7 mouse cellular contexts compared by ENCODE assay signal in the genomic region with DNA sequence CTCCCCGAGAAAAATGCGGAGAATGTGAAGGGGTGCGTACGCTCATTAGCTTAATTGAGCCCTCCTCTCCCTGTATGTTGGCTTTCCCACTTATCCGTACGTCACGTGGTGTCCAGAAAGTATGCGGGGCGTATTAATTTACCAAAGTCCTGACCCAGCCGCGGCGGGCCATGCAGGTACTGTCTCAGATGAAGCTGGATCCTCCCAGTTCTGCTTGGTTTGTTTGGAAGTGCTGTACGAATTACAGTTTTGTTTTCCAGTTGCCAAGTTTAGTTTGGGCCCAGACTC. TPM values are rescaled to one million over a fixed set of nuclear protein-coding genes. Genes with fewer than 3 reads are reported as not detected.
DNase-seq lines count a peak whose midpoint lies in the region; ATAC-seq lines count a peak whose summit lies in the region.

No protein-coding gene starts in this region.

- H3K9ac ChIP-seq in limb, embryonic 12.5 days (replicated peaks) = no peak overlapping the region
- H3K9ac ChIP-seq in forebrain, embryonic 13.5 days = peak overlapping the region; percentile 43; the same call in 1 of the 2 replicates
- no peak overlapping the region for H3K9ac ChIP-seq in liver, embryonic 11.5 days (ENCODE audit: low read depth, low read length)
- H3K9ac ChIP-seq in stomach, embryonic 14.5 days (replicated peaks; ENCODE audit: low read depth, low read length) = no peak overlapping the region

- H3K36me3 ChIP-seq in limb, embryonic 12.5 days = peaks cover 18% of the 10 kb centered on the region
- H3K36me3 ChIP-seq in limb, embryonic 10.5 days = peaks cover 20% of the 10 kb centered on the region
- peaks cover 19% of the 10 kb centered on the region for H3K36me3 ChIP-seq in forebrain, embryonic 13.5 days (ENCODE audit: poor library complexity, severe bottlenecking)
- peaks cover 2% of the 10 kb centered on the region; the same call in 1 of the 2 replicates for H3K36me3 ChIP-seq in liver, embryonic 11.5 days (ENCODE audit: control insufficient read depth, insufficient read depth, low read length)
- peaks cover 9% of the 10 kb centered on the region for H3K36me3 ChIP-seq in stomach, embryonic 14.5 days (ENCODE audit: control insufficient read depth, insufficient read depth, low read length)

- peaks cover 50% of the 10 kb centered on the region for H3K4me1 ChIP-seq in limb, embryonic 12.5 days (replicated peaks)
- peaks cover 53% of the 10 kb centered on the region for H3K4me1 ChIP-seq in limb, embryonic 10.5 days
- H3K4me1 ChIP-seq in forebrain, embryonic 13.5 days = peaks cover 58% of the 10 kb centered on the region
- H3K4me1 ChIP-seq in liver, embryonic 11.5 days (replicated peaks; ENCODE audit: control insufficient read depth, insufficient read depth, low read length) = peaks cover 49% of the 10 kb centered on the region
- peaks cover 40% of the 10 kb centered on the region; the same call in 1 of the 2 replicates for H3K4me1 ChIP-seq in stomach, embryonic 14.5 days (ENCODE audit: control insufficient read depth, insufficient read depth, low read length)

- H3K4me3 ChIP-seq in limb, embryonic 12.5 days (replicated peaks) = no peak overlapping the region
- H3K4me3 ChIP-seq in limb, embryonic 10.5 days = no peak overlapping the region
- no peak overlapping the region for H3K4me3 ChIP-seq in forebrain, embryonic 13.5 days
- H3K4me3 ChIP-seq in liver, embryonic 11.5 days (ENCODE audit: low read depth, low read length) = no peak overlapping the region
- no peak overlapping the region for H3K4me3 ChIP-seq in stomach, embryonic 14.5 days (ENCODE audit: low read depth, low read length)

- no peaks in the 10 kb centered on the region for H3K27me3 ChIP-seq in limb, embryonic 12.5 days
- H3K27me3 ChIP-seq in limb, embryonic 10.5 days (ENCODE audit: low read depth, poor library complexity, severe bottlenecking) = no peaks in the 10 kb centered on the region
- H3K27me3 ChIP-seq in forebrain, embryonic 13.5 days = no peaks in the 10 kb centered on the region
- H3K27me3 ChIP-seq in liver, embryonic 11.5 days (replicated peaks; ENCODE audit: control insufficient read depth, insufficient read depth, low read length) = peaks cover 3% of the 10 kb centered on the region; the same call in 1 of the 2 replicates
- H3K27me3 ChIP-seq in stomach, embryonic 14.5 days (ENCODE audit: control insufficient read depth, insufficient read depth, low read length) = no peaks in the 10 kb centered on the region

- 60% methylated on average over 13 of the region's 13 CpGs for WGBS in limb, embryonic 12.5 days
- WGBS in limb, embryonic 10.5 days = 47% methylated on average over 13 of the region's 13 CpGs
- WGBS in forebrain, embryonic 13.5 days = 26% methylated on average over 13 of the region's 13 CpGs
- whole genome bisulfite sequencing in liver, embryonic 11.5 days = 62% methylated on average over 13 of the region's 13 CpGs
- WGBS in stomach, embryonic 14.5 days = 41% methylated on average over 13 of the region's 13 CpGs

- 0 out of 2 replicates have a peak overlapping the region, but pooled peaks have one; percentile 4 for H3K4me2 ChIP-seq in limb, embryonic 12.5 days
- H3K4me2 ChIP-seq in forebrain, embryonic 13.5 days = peak overlapping the region; percentile 34
- H3K4me2 ChIP-seq in liver, embryonic 11.5 days = peak overlapping the region; percentile 52
- no peak overlapping the region for H3K4me2 ChIP-seq in stomach, embryonic 14.5 days (replicated peaks; ENCODE audit: low read depth, low read length)

- no peaks in the 10 kb centered on the region for H3K9me3 ChIP-seq in limb, embryonic 12.5 days
- no peaks in the 10 kb centered on the region for H3K9me3 ChIP-seq in limb, embryonic 10.5 days (replicated peaks)
- H3K9me3 ChIP-seq in forebrain, embryonic 13.5 days (replicated peaks) = no peaks in the 10 kb centered on the region
- H3K9me3 ChIP-seq in liver, embryonic 11.5 days (ENCODE audit: control insufficient read depth, low read length) = no peaks in the 10 kb centered on the region
- H3K9me3 ChIP-seq in stomach, embryonic 14.5 days (ENCODE audit: control insufficient read depth, low read depth, low read length) = no peaks in the 10 kb centered on the region

- no peak for ATAC-seq in limb, embryonic 12.5 days (ENCODE audit: insufficient number of reproducible peaks, insufficient read depth, low FRiP score, low TSS enrichment, low read depth)
- ATAC-seq in forebrain, embryonic 13.5 days = no peak
- no peak for ATAC-seq in liver, embryonic 11.5 days (replicated peaks; ENCODE audit: low FRiP score)
- ATAC-seq in stomach, embryonic 14.5 days (ENCODE audit: insufficient number of reproducible peaks, insufficient read depth, low FRiP score, low read depth) = no peak

- DNase-seq in limb, embryonic 10.5 days (ENCODE audit: low spot score) = no peak
- no peak for DNase-seq in liver, embryonic 11.5 days (ENCODE audit: low spot score)
- no peak for DNase-seq in B cell, adult 2 months
- no peak for DNase-seq in natural killer cell, adult 2 months (ENCODE audit: low spot score in 2 of 2)

- no peak overlapping the region for H3K27ac ChIP-seq in limb, embryonic 12.5 days
- H3K27ac ChIP-seq in limb, embryonic 10.5 days = no peak overlapping the region
- peak overlapping the region; percentile 32; the same call in 1 of the 2 replicates for H3K27ac ChIP-seq in forebrain, embryonic 13.5 days
- peak overlapping the region; percentile 81 for H3K27ac ChIP-seq in liver, embryonic 11.5 days (ENCODE audit: low read depth, low read length)
- peak overlapping the region; percentile 79 for H3K27ac ChIP-seq in stomach, embryonic 14.5 days (ENCODE audit: low read length)

RNA-seq across cellular contexts. Expression of a gene that starts 3.1 kb away (rescaled TPM):
- polyA plus RNA-seq in limb, embryonic 12.5 days (2016; fragmentation: Nextera tagmentation; extraction: Ambion mirVana) = 46.5 and 50.0 TPM in 2 replicates
- polyA plus RNA-seq in limb, embryonic 10.5 days (2016; fragmentation: Nextera tagmentation; extraction: Ambion mirVana) = 37.2 and 41.7 TPM in 2 replicates
- polyA plus RNA-seq in forebrain, embryonic 13.5 days (2015; fragmentation: Nextera tagmentation; extraction: Ambion mirVana) = 86.2 and 99.0 TPM in 2 replicates
- 36.3 and 45.8 TPM in 2 replicates for polyA plus RNA-seq in liver, embryonic 11.5 days (2014; fragmentation: Nextera tagmentation; extraction: Ambion mirVana)
- polyA plus RNA-seq in stomach, embryonic 14.5 days (2014; fragmentation: Nextera tagmentation; extraction: Ambion mirVana) = 40.0 and 53.1 TPM in 2 replicates

RNA-seq across cellular contexts. Expression of a gene that starts 28.7 kb away (rescaled TPM):
- polyA plus RNA-seq in limb, embryonic 12.5 days (2016; fragmentation: Nextera tagmentation; extraction: Ambion mirVana) = 105 TPM in 2 replicates
- 159 and 167 TPM in 2 replicates for polyA plus RNA-seq in limb, embryonic 10.5 days (2016; fragmentation: Nextera tagmentation; extraction: Ambion mirVana)
- polyA plus RNA-seq in forebrain, embryonic 13.5 days (2015; fragmentation: Nextera tagmentation; extraction: Ambion mirVana) = 68.3 and 90.8 TPM in 2 replicates
- polyA plus RNA-seq in liver, embryonic 11.5 days (2014; fragmentation: Nextera tagmentation; extraction: Ambion mirVana) = 121 and 131 TPM in 2 replicates
- polyA plus RNA-seq in stomach, embryonic 14.5 days (2014; fragmentation: Nextera tagmentation; extraction: Ambion mirVana) = 91.7 and 102 TPM in 2 replicates

RNA-seq across cellular contexts. Expression of a gene that starts 41.3 kb away (rescaled TPM):
- polyA plus RNA-seq in limb, embryonic 12.5 days (2016; fragmentation: Nextera tagmentation; extraction: Ambion mirVana) = 5.2 and 6.4 TPM in 2 replicates
- 3.1 and 4.4 TPM in 2 replicates for polyA plus RNA-seq in limb, embryonic 10.5 days (2016; fragmentation: Nextera tagmentation; extraction: Ambion mirVana)
- polyA plus RNA-seq in forebrain, embryonic 13.5 days (2015; fragmentation: Nextera tagmentation; extraction: Ambion mirVana) = 0.98 and 2.6 TPM in 2 replicates
- polyA plus RNA-seq in liver, embryonic 11.5 days (2014; fragmentation: Nextera tagmentation; extraction: Ambion mirVana) = 1.4 and 2.2 TPM in 2 replicates
- polyA plus RNA-seq in stomach, embryonic 14.5 days (2014; fragmentation: Nextera tagmentation; extraction: Ambion mirVana) = 10.9 and 14.5 TPM in 2 replicates

RNA-seq across cellular contexts. Expression of a gene that starts 53.6 kb away (rescaled TPM):
- 0.04 and 0.16 TPM in 2 replicates for polyA plus RNA-seq in limb, embryonic 12.5 days (2016; fragmentation: Nextera tagmentation; extraction: Ambion mirVana)
- polyA plus RNA-seq in limb, embryonic 10.5 days (2016; fragmentation: Nextera tagmentation; extraction: Ambion mirVana) = 0.01 TPM in 1 of 2 replicates, not detected in the other
- 2.5 and 3.2 TPM in 2 replicates for polyA plus RNA-seq in forebrain, embryonic 13.5 days (2015; fragmentation: Nextera tagmentation; extraction: Ambion mirVana)
- polyA plus RNA-seq in liver, embryonic 11.5 days (2014; fragmentation: Nextera tagmentation; extraction: Ambion mirVana) = 0.01 and 0.17 TPM in 2 replicates
- 0.69 and 0.78 TPM in 2 replicates for polyA plus RNA-seq in stomach, embryonic 14.5 days (2014; fragmentation: Nextera tagmentation; extraction: Ambion mirVana)

Comparison
In these comparisons a context has a peak if more than half of its experiments do, and no peak if none do; other contexts are left out.
1. H3K27ac ChIP-seq: peak in forebrain, embryonic 13.5 days (single experiment), liver, embryonic 11.5 days (single experiment) and stomach, embryonic 14.5 days (single experiment); none in limb, embryonic 12.5 days (single experiment) and limb, embryonic 10.5 days (single experiment).